Mouse (Mus musculus) testis, adult 2 months (tissue): ENCODE data around the gene Dtnb.

ENCODE experiments used
- CTCF ChIP-seq: fragments of 200-500 bp; IDR thresholded peaks from 2 replicates; pipeline ENCODE4 v1.5.1; 2012; ENCODE audit warnings: low read depth, mild to moderate bottlenecking, inconsistent platforms, low read length, moderate library complexity; ENCODE audit not compliant: control insufficient read depth, insufficient read depth, insufficient replicate concordance
- POLR2A ChIP-seq: fragments of 200-500 bp; IDR thresholded peaks from 2 replicates; pipeline ENCODE4 v1.6.1; 2012; ENCODE audit warnings: low read depth, mild to moderate bottlenecking, inconsistent platforms, low read length, moderate library complexity; ENCODE audit not compliant: control insufficient read depth

GRCm38 (mm10) chr12:3740705-3741081 is 168.5 kb downstream of the Dtnb start:
- no peak for TF ChIP-seq CTCF
- TF ChIP-seq POLR2A = no peak
